Mouse (Mus musculus): Measurements from ENCODE around the gene Vmn1r142. TPM values are rescaled to one million over a fixed set of nuclear protein-coding genes. Genes with fewer than 3 reads are reported as not detected.

Vmn1r142 gene
- not detected in 2 replicates for polyA plus RNA-seq (2021; fragmentation: Nextera tagmentation)
- long read RNA-seq, experiment 1 = 0 reads
- long read RNA-seq, experiment 2 = 0 reads

DNA sequence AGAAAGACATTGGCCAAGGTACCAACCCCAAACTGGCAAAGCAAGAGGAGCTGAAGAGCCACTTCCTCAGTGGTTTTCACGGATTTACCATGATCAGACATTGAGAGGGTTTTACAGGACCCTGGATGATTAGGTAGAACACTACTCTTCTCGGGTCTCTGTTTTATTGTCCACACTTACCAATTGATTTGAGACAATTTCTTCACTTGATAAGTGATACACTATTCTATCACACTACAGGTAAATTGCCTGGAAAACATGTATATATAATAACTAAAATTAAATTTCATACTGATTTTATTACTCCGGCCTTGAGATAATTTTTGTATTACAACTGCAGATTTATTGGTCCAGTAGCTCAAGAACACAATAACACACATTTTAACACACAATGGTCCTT lies at the start of gene Vmn1r142:
Gene Vmn1r142, minus strand, starts transcription at position 101 of the 400 bp plus-strand sequence.

GRCm38 (mm10) chr7:22201164-22201563 lies 37.3 kb upstream of the Vmn1r142 start, which contains the start of gene Gm8653:
TSS of gene Gm8653 (minus strand) at chr7:22201264.

GRCm38 (mm10) chr7:22189077-22189476 lies 25.2 kb upstream of the Vmn1r142 start, which contains the start of gene Vmn1r143:
TSS of gene Vmn1r143 (plus strand) at chr7:22189377.

DNA sequence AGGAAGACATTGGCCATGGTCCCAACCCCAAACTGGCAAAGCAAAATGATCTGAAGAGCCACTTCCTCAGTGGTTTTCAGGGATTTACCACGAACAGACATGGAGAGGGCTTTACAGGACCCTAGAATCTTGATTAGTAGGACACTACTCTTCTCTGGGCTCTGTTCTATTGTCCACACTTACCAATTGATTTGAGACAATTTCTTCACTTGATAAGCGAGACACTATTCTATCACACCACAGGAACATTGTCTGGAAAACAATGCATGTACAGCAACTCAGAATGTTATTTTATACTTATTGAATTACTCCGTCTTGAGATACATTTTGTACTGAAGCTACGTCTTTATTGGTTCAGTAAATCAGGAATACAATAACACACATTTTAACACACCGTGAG lies 29.2 kb downstream of the Vmn1r142 start, which contains the start of gene Gm10666:
Gene Gm10666, minus strand, starts transcription at position 101 of the 400 bp plus-strand sequence.

GRCm38 (mm10) chr7:22118145-22118544 lies 45.7 kb downstream of the Vmn1r142 start, which contains the start of gene Gm16451:
TSS of gene Gm16451 (minus strand) at chr7:22118245.

Other genes starting within 250 kb of the Vmn1r142 start
- not detected in 2 replicates for gene Gm5891, start 242.7 kb downstream of the Vmn1r142 start, polyA plus RNA-seq (2021; fragmentation: Nextera tagmentation)
- gene Vmn1r137, start 169.4 kb downstream of the Vmn1r142 start, polyA plus RNA-seq (2021; fragmentation: Nextera tagmentation) = not detected in 2 replicates
- gene Vmn1r138, start 135.1 kb downstream of the Vmn1r142 start, polyA plus RNA-seq (2021; fragmentation: Nextera tagmentation) = not detected in 2 replicates
- not detected in 2 replicates for gene Gm6176, start 107.7 kb downstream of the Vmn1r142 start, polyA plus RNA-seq (2021; fragmentation: Nextera tagmentation)
- not detected in 2 replicates for gene Vmn1r139, start 95.0 kb downstream of the Vmn1r142 start, polyA plus RNA-seq (2021; fragmentation: Nextera tagmentation)
- gene Gm16451, start 45.8 kb downstream of the Vmn1r142 start, polyA plus RNA-seq (2021; fragmentation: Nextera tagmentation) = not detected in 2 replicates
- gene Gm10666, start 29.3 kb downstream of the Vmn1r142 start, polyA plus RNA-seq (2021; fragmentation: Nextera tagmentation) = not detected in 2 replicates
- gene Vmn1r143, start 25.3 kb upstream of the Vmn1r142 start, polyA plus RNA-seq (2021; fragmentation: Nextera tagmentation) = not detected in 2 replicates
- gene Gm8653, start 37.2 kb upstream of the Vmn1r142 start, polyA plus RNA-seq (2021; fragmentation: Nextera tagmentation) = not detected in 2 replicates
- gene Gm8453, start 65.4 kb upstream of the Vmn1r142 start, polyA plus RNA-seq (2021; fragmentation: Nextera tagmentation) = not detected in 2 replicates
- not detected in 2 replicates for gene Gm4187, start 165.7 kb upstream of the Vmn1r142 start, polyA plus RNA-seq (2021; fragmentation: Nextera tagmentation)
- gene Gm8660, start 207.0 kb upstream of the Vmn1r142 start, polyA plus RNA-seq (2021; fragmentation: Nextera tagmentation) = not detected in 2 replicates
- gene Vmn1r148, start 249.5 kb upstream of the Vmn1r142 start, polyA plus RNA-seq (2021; fragmentation: Nextera tagmentation) = not detected in 2 replicates

All from layer of hippocampus, adult 6 months (tissue).